Mouse (Mus musculus): Measurements from ENCODE around the gene Hoxa5. TPM values are rescaled to one million over a fixed set of nuclear protein-coding genes. Genes with fewer than 3 reads are reported as not detected.

Gene Hoxa5
- polyA plus RNA-seq, 1 experiment from 2014 or later, result 1.8 TPM

- Histone ChIP-seq H3K36me3 (no peaks in the 10 kb centered on the region), H3K27me3 (ENCODE audit: insufficient read depth, poor library complexity, severe bottlenecking) (peaks cover 100% of the 10 kb centered on the region), H3K9me3 (no peaks in the 10 kb centered on the region), H3K27ac (no peak overlapping the region), H3K4me1 (replicated peaks) (peaks cover 16% of the 10 kb centered on the region; the same call in 1 of the 2 replicates), H3K4me3 (no peak overlapping the region)
- WGBS, result 7% methylated on average over 10 of the region's 10 CpGs
- no peak for DNase-seq (ENCODE audit: low spot score)
Measured at GRCm38 (mm10) chr6:52237346-52238154, 33.2 kb upstream of the Hoxa5 start.

GRCm38 (mm10) chr6:52236806-52237205, 32.4 kb upstream of the Hoxa5 start:
- Histone ChIP-seq H3K9me3 (no peaks in the 10 kb centered on the region), H3K4me1 (replicated peaks) (peaks cover 16% of the 10 kb centered on the region; the same call in 1 of the 2 replicates), H3K4me3 (no peak overlapping the region), H3K36me3 (no peaks in the 10 kb centered on the region), H3K27ac (no peak overlapping the region), H3K27me3 (ENCODE audit: insufficient read depth, poor library complexity, severe bottlenecking) (peaks cover 100% of the 10 kb centered on the region)
- no peak for DNase-seq (ENCODE audit: low spot score)
- WGBS, result 5% methylated on average over 3 of the region's 3 CpGs

- 26% methylated on average over 6 of the region's 6 CpGs for WGBS
- Histone ChIP-seq H3K9me3 (no peaks in the 10 kb centered on the region), H3K36me3 (no peaks in the 10 kb centered on the region), H3K4me3 (no peak overlapping the region), H3K27ac (no peak overlapping the region), H3K27me3 (ENCODE audit: insufficient read depth, poor library complexity, severe bottlenecking) (peaks cover 100% of the 10 kb centered on the region), H3K4me1 (replicated peaks) (peaks cover 16% of the 10 kb centered on the region; the same call in 1 of the 2 replicates)
- no peak for DNase-seq (ENCODE audit: low spot score)
Measured at GRCm38 (mm10) chr6:52235866-52236265, 31.5 kb upstream of the Hoxa5 start.

- no peak overlapping the region for H3K4me3 ChIP-seq
- 24% methylated on average over 9 of the region's 9 CpGs for WGBS
- no peaks in the 10 kb centered on the region for H3K36me3 ChIP-seq
- H3K4me1 ChIP-seq (replicated peaks), result peaks cover 15% of the 10 kb centered on the region
- peaks cover 100% of the 10 kb centered on the region for H3K27me3 ChIP-seq (ENCODE audit: insufficient read depth, poor library complexity, severe bottlenecking)
- no peak for DNase-seq (ENCODE audit: low spot score)
- no peaks in the 10 kb centered on the region for H3K9me3 ChIP-seq
- H3K27ac ChIP-seq, result no peak overlapping the region
Measured at GRCm38 (mm10) chr6:52235267-52235666, 30.9 kb upstream of the Hoxa5 start.

GRCm38 (mm10) chr6:52234428-52235140, 30.2 kb upstream of the Hoxa5 start:
- H3K27ac ChIP-seq, result no peak overlapping the region
- 2% methylated on average over 68 of the region's 68 CpGs for WGBS
- no peak overlapping the region for H3K4me3 ChIP-seq

GRCm38 (mm10) chr6:52233546-52234427, 29.4 kb upstream of the Hoxa5 start:
- Histone ChIP-seq H3K36me3 (no peaks in the 10 kb centered on the region), H3K27ac (no peak overlapping the region), H3K27me3 (ENCODE audit: insufficient read depth, poor library complexity, severe bottlenecking) (peaks cover 100% of the 10 kb centered on the region), H3K9me3 (no peaks in the 10 kb centered on the region), H3K4me1 (replicated peaks) (peaks cover 12% of the 10 kb centered on the region), H3K4me3 (no peak overlapping the region)
- 1% methylated on average over 70 of the region's 70 CpGs for WGBS
- DNase-seq (ENCODE audit: low spot score), result no peak

More at GRCm38 (mm10) chr6:52234428-52235140, 30.2 kb upstream of the Hoxa5 start:
- Histone ChIP-seq H3K9me3 (no peaks in the 10 kb centered on the region), H3K4me1 (replicated peaks) (peaks cover 12% of the 10 kb centered on the region), H3K36me3 (no peaks in the 10 kb centered on the region), H3K27me3 (ENCODE audit: insufficient read depth, poor library complexity, severe bottlenecking) (peaks cover 100% of the 10 kb centered on the region)
- DNase-seq (ENCODE audit: low spot score), result no peak

- no peak for DNase-seq (ENCODE audit: low spot score)
- Histone ChIP-seq H3K36me3 (no peaks in the 10 kb centered on the region), H3K4me1 (replicated peaks) (peaks cover 12% of the 10 kb centered on the region), H3K9me3 (no peaks in the 10 kb centered on the region), H3K4me3 (no peak overlapping the region), H3K27ac (no peak overlapping the region), H3K27me3 (ENCODE audit: insufficient read depth, poor library complexity, severe bottlenecking) (peaks cover 100% of the 10 kb centered on the region)
- 1% methylated on average over 23 of the region's 23 CpGs for WGBS
Measured at GRCm38 (mm10) chr6:52232984-52233545, 28.7 kb upstream of the Hoxa5 start.

- no peak for DNase-seq (ENCODE audit: low spot score)
- Histone ChIP-seq H3K27me3 (ENCODE audit: insufficient read depth, poor library complexity, severe bottlenecking) (peaks cover 100% of the 10 kb centered on the region), H3K27ac (no peak overlapping the region), H3K4me3 (no peak overlapping the region), H3K36me3 (no peaks in the 10 kb centered on the region), H3K9me3 (no peaks in the 10 kb centered on the region), H3K4me1 (replicated peaks) (peaks cover 12% of the 10 kb centered on the region)
- WGBS, result under 1% methylated on average over 18 of the region's 18 CpGs
Measured at GRCm38 (mm10) chr6:52232568-52232965, 28.2 kb upstream of the Hoxa5 start.

GRCm38 (mm10) chr6:52231885-52232567, 27.6 kb upstream of the Hoxa5 start:
- peaks cover 12% of the 10 kb centered on the region for H3K4me1 ChIP-seq (replicated peaks)
- no peak for DNase-seq (ENCODE audit: low spot score)
- H3K27me3 ChIP-seq (ENCODE audit: insufficient read depth, poor library complexity, severe bottlenecking), result peaks cover 100% of the 10 kb centered on the region
- H3K4me3 ChIP-seq, result no peak overlapping the region
- no peaks in the 10 kb centered on the region for H3K36me3 ChIP-seq
- 2% methylated on average over 18 of the region's 18 CpGs for WGBS
- H3K9me3 ChIP-seq, result no peaks in the 10 kb centered on the region
- no peak overlapping the region for H3K27ac ChIP-seq

GRCm38 (mm10) chr6:52230516-52231165, 26.3 kb upstream of the Hoxa5 start, which contains the start of gene Hoxa9:
Gene Hoxa9, minus strand, starts transcription at chr6:52231089.
- Histone ChIP-seq H3K27ac (no peak within 1 kb of the TSS), H3K9me3 (no peaks in the 10 kb centered on the region), H3K4me3 (no peak within 1 kb of the TSS), H3K27me3 (ENCODE audit: insufficient read depth, poor library complexity, severe bottlenecking) (peaks cover 100% of the 10 kb centered on the region), H3K36me3 (no peaks in the 10 kb centered on the region), H3K4me1 (replicated peaks) (peaks cover 16% of the 10 kb centered on the region)
- 1% methylated on average over 29 of the region's 36 CpGs for WGBS
- no peak for DNase-seq (ENCODE audit: low spot score)

- Histone ChIP-seq H3K4me1 (replicated peaks) (peaks cover 16% of the 10 kb centered on the region), H3K27ac (no peak overlapping the region), H3K9me3 (no peaks in the 10 kb centered on the region), H3K36me3 (no peaks in the 10 kb centered on the region), H3K4me3 (no peak overlapping the region), H3K27me3 (ENCODE audit: insufficient read depth, poor library complexity, severe bottlenecking) (peaks cover 100% of the 10 kb centered on the region)
- WGBS, result 1% methylated on average over 44 of the region's 44 CpGs
- DNase-seq (ENCODE audit: low spot score), result no peak
Measured at GRCm38 (mm10) chr6:52229558-52230416, 25.4 kb upstream of the Hoxa5 start.
